Mouse (Mus musculus) liver, adult (tissue): Measurements from ENCODE around the gene Mdga1.

ENCODE experiments used
- GATA4 ChIP-seq: IDR thresholded peaks from 2 replicates; pipeline ENCODE4 v1.6.1; 2014; ENCODE audit warnings: mild to moderate bottlenecking, low read length; ENCODE audit not compliant: insufficient replicate concordance

The Mdga1 gene

GRCm38 (mm10) chr17:29829136-29829535 lies 140.8 kb downstream of the Mdga1 start:
- TF ChIP-seq GATA4: no peak

GRCm38 (mm10) chr17:29827602-29828001 lies 142.3 kb downstream of the Mdga1 start:
- no peak for TF ChIP-seq GATA4

- TF ChIP-seq GATA4: no peak
These were observed 145.3 kb downstream of the Mdga1 start for GRCm38 (mm10) chr17:29824512-29825120.

DNA sequence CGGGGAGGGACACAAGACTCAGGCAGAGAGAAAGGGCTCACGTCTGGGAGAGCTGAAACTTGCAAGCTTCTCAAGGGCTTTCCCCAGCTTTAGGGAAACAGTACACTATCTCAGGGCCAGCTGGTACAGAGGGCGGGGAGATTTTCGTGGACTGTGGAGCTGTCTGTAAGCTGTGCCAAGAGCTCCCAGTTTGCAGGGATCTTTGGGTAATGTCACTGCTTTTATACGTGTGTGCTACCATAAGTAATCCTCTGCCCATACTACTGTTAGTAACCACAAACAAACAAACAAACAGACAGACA lies 145.7 kb downstream of the Mdga1 start:
- no peak for TF ChIP-seq GATA4

- TF ChIP-seq GATA4: no peak
These were observed 146.3 kb downstream of the Mdga1 start for GRCm38 (mm10) chr17:29823439-29824207.

DNA sequence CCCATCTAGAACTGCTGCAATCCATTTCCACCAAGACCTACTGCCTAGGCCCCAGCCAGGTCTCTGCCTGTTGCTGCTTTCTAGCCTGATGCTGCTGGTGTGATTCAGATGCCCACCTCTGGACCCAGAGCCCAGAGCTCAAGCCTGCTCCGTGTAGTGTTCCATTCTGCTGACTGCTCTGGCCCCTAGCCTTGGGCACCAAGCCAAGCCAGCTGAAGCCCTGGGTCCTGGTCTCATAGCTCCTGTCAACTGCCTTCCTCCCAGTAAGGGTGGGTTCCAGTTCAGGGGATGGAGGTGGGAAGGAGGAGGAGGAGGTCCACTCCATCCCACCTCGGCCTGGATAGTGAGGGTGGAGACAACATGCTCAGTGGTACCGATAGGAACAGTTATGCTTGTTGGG lies 150.3 kb downstream of the Mdga1 start:
- no peak for TF ChIP-seq GATA4

DNA sequence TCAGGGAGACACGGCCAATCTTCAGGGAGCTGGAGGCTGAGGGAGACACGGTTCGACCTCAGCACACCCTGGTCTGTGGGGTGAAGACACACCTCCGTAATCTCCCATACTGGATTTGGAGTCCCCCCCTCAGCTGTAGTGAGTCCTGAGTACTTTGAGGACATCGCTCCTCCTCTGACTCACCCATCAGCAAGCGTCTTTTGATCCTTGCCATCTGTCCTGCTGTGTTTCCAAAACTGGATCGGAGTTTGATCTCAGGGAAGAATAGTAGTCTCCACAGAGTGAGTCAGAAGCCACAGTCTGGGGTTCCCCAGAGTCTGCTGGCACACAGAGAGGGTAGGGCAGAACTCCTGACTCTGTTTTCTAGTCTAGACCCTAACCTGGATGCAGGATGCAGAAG lies 150.9 kb downstream of the Mdga1 start:
- no peak for TF ChIP-seq GATA4

GRCm38 (mm10) chr17:29818264-29818945 lies 151.5 kb downstream of the Mdga1 start:
- TF ChIP-seq GATA4: no peak

DNA sequence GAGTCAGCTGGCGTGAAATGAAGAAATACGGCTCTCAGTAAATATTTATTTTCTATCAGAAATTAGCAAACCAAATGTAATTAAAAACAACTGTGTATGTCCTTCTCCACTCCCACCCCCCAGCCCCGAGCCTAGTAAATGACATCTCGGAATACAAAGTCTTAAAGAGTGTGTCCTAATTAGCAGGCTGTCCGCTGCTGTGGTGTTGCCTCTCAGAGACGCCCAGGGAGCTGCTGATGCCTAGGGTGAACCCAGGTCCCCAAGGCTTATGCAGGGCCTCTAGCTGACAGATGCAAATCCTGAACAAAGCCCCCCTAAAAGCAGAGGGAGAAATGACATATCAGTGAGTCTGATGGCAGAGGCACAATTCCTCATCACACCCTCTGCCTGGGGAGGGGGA lies 155.1 kb downstream of the Mdga1 start:
- no peak for TF ChIP-seq GATA4

DNA sequence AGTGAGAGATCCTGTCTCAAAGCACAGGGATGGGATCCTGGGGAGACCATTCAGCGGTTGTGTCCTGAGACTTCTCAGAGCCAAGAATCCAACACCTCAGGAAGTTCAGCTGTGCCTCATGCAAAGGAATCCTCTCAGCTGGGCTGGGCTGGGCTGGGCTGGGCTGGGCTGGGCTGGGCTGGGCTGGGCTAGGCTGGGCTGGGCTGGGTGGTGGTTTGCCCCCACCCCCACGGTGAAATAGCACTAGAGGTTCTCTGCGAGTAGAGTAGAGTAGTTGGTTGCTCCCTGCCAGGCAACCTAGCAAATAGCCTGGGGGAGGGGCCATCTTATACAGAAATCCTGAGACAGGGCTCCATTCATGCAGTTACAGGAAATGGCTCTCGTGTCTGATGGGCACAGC lies 156.6 kb downstream of the Mdga1 start:
- TF ChIP-seq GATA4: no peak

- TF ChIP-seq GATA4: no peak
These were observed 166.3 kb downstream of the Mdga1 start for GRCm38 (mm10) chr17:29803545-29803944.

DNA sequence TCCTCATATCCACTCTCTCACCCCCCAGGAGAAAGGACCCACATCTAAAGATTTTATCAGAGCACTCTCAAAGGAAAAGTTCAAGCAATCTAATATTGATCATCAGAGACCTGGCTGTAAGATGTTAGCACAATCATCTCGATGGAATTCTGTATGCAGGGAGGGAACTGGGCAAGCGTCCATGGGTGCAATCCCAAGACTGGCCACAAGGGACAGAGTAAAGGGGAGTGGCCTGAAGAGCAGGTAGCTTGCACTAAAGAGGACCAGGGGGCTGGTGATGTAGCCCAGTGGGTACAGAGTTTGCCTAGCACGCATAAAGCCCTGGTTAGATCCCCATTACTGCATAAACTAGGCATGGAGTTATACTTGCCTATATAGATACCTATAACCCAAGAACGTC lies 168.5 kb downstream of the Mdga1 start:
- TF ChIP-seq GATA4: no peak

DNA sequence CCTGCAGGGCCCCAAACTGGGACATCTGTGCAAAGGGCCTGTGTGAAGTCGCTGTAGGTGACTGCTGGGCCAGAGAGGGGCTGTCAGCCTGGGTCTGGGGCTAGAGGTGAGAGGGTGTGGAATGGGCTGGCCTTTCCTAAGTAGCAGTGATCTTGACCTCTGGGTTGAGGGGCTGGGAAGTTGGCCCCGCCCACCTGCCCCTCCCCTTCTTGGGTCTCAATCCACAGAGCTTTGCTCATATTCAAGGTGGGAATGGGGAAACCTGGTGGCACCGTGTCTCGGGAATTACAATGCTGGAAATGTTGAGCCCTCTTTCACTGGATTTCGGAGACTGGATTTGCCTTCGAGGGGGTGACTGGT lies 169.8 kb downstream of the Mdga1 start:
- TF ChIP-seq GATA4: no peak

GRCm38 (mm10) chr17:29799398-29800095 lies 170.3 kb downstream of the Mdga1 start:
- no peak for TF ChIP-seq GATA4

- TF ChIP-seq GATA4: no peak
These were observed 171.7 kb downstream of the Mdga1 start for GRCm38 (mm10) chr17:29798151-29798550.

DNA sequence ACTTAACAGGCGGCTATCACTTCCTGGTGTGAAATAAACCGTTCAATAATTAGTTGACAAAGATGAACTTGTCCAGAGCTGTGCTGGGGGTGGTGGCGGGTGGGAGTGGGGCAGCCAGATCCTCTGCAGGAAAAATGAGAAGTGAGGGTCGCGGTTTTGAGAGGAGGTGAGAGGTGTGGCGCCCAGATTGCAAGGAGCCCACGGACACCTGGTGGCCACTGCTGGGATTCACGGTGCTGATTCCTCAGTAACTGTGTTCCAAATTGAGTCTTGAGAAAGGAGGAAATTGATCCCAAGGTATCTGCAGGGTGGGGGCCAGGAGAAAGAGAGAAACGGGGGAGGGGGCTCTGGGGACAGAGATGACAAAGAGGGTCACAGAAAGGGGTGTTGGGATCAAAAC lies 173.1 kb downstream of the Mdga1 start:
- TF ChIP-seq GATA4: no peak
